Mouse (Mus musculus): ENCODE measurements around the gene Dnaaf5.

The Dnaaf5 gene

DNA sequence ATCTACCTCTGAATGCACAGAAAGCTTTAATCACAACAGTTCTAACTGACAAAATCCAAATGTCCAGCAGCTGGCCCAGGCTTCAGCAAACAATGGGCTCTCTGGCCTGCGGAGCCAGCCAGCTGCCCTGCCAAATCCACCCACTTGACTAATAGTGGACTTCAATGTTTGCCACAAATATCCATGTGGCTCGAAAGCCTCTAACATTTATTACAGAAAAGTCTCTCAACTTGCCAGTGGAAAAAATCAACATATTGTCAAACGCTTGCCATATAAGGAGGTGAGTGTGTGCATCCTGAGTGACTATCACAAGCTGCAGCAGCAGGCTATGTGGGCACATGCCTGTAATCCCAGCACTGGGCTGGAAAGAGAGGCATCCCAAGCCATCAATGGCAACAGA is 48.8 kb downstream of the Dnaaf5 start:
- DNase-seq (ENCODE audit: low spot score in 2 of 2) = no peak

DNA sequence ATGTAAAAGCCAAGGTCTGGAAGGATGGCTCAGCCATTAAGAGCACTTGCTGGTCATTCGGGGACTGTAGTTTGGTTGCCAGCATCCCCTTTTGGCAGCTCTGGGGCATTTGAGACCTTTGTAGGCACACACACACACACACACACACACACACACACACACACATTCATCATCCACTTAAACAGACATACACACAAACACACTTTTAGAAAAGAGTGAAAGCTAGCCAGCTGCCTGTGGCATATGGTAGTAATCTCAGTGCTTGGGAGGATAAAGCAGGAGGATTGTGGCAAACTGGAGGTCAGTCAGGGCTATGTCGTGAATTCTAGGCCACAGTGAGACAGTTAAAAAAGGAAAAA is 49.6 kb downstream of the Dnaaf5 start:
- no peak for DNase-seq (ENCODE audit: low spot score in 2 of 2)

DNA sequence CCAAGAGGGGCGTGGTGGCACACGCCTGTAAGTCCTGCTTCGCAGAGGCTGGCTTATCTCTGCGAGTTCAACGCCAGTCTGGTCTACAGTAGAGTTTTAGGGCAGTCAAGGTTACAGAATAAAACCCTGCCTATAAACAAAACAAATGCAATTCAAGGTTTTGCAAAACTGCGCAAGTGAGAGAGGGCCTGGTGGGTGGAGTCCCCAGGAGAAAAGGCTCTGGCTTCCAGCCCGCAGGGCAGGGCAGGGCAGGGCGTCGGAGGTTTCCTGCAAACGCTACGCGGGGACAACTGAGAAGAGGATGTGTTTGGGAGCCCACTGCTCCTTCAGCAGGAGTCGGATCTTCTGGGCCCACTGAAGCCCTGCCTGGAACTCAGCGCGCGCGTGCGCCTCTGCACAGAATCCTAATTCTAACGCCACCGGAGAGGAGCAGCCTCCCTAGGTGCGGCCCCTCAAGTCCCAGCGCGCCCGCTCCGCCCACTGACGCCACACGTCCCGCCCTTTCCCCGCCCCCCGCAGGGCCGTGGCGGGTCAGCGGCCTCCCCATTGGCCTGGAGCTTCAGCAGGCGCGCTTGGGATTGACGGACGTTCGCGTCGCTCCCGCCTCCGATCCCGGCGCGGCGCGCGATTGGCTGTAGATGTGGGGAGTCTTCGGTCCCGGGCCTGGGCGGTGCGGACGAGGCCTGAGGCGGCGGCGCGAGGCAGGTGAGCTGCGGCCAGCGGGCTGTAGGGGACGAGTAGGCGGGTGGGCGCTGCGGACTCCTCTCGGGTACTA is 50.2 kb downstream of the Dnaaf5 start, which contains the start of gene Sun1:
Gene Sun1 (plus strand): TSS at position 643 of the 775 bp plus-strand sequence.
- peak; percentile 97 to 99 for DNase-seq (ENCODE audit: low spot score in 2 of 2)

DNA sequence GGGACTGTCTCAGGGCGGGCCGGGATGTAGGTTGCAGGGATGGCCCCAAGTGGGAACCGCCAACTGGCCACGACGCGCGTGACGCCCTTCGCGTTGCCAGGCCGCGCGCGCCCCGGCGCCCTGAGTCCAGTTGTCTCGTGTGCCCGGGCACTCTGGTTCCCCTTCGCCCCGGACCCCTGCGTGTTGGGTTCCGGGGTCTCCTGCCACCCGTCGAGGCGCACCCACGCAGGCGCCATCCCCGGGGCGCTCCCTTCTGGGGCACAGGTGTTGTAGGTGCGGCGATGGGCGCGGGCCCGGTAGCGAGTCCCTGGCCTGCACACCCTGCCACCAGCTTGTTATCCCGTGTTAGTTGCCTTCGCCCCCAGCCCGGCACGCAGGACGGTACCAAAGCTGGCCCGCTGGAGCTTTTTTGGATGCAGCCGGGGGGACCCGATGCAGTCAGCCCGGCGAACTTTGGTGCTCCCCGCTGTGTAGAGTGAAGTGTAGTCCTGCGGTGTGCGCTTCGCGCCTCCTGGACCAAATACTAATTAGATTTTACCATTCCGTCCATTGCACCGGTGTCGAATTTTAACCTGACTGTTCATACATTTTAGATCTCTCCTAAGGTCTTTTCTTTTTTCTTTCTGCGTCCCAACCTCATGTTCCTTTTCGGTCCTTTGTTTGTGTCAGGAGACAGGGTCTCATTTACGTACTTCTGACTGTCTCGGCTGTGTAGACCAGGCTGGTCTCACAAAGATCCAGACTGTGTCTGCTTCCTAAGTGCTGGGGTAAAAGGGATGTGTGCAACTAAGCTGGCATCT is 50.9 kb downstream of the Dnaaf5 start:
- DNase-seq (ENCODE audit: low spot score in 2 of 2) = no peak

DNA sequence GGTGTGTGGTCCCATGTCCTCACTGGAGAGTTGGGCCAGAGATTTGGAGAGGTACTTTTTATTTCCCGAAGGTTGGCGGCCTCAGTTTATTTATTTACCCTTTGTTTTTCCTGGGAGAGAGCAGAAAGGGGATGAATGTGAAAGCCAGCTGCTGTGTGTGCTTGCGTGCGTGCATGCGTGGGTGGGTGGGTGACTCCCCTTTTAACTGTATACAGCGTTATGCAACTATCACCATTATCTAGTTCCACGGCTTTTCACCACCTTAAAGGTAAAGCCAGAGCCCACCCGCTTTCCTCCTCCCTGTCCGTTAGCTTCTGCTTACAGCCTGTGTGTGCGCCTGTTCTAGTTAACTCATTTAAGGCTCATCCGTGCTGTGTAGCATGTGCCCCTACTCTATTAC is 52.1 kb downstream of the Dnaaf5 start:
- no peak for DNase-seq (ENCODE audit: low spot score in 2 of 2)

DNA sequence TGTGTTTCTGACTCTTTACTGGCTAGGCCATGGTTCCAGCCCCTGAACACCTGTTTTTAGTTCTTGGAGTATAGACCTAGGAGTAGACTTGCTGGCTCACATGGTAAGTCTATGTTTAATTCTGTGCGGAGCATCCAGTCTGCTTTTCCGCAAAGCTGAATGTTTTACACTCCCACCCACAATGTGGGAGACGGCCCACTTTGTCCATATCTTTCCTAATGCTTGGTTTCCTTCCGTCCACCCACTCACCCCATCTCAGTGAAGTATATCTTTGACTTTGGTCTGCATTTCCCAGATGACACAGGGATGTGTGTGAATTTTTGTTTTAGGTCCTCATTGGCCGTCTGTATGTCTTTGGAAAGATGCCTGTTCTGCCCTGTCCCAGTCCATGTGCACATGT is 53.3 kb downstream of the Dnaaf5 start:
- DNase-seq (ENCODE audit: low spot score in 2 of 2) = peak in 1 of 2 experiments; percentile 66

DNA sequence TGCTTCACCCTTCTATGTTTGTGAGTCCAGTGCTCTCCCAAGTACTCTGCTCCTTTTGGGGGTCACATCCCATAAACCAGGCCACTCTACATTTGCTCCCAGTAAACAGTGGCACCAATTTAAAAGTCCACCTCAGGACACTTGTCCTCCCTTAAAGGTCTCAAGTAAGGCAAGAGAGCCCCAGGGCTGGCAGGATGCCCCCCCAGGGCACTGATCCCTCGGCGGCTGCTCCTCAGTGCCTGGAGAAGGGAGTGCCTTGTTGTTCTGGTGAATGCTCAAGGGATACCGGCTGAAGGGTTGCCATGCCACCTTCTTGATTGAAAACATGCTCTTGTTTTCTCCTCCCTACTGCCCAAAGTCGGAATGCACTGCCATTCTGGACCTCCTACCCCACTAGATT is 56.1 kb downstream of the Dnaaf5 start:
- DNase-seq (ENCODE audit: low spot score in 2 of 2) = no peak

DNA sequence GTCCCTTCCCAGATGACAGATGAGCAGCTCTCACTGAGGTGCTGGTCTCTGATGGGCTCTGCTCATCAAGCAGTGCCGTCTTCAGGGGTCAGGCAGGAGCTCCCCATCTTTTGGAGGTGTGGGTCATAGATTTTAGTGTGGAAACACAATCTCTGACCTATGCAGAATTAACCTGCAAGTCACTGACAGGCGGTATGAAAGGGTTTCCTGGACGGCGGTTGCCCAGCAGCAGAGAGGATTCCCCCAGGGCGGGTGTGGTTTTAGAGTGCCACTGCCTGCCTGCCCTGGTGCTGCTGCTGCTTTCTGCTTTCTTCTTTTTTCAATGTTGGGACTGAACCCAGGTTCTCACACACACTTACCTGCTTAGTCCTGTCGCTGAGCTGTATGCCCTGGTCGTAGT is 56.5 kb downstream of the Dnaaf5 start:
- DNase-seq (ENCODE audit: low spot score in 2 of 2) = no peak

DNA sequence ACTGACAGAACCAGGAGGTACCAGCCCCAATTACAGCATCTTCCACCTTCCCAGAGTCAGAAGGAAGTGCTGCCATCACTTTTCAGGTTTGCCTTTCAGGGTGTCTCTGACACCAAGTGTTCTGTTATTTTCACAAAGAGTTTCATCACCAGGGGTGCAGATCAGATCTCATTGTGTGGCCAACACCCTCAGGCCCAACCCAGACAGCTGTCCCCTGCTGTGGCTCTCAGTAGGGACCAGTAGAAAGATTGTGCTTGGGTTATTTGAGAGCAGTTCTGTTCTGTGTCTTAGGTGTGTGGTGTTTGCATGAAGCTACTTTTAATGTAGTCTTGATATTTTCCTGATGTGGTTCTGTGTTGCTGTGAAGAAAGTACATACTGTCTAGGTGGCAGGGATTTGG is 58.2 kb downstream of the Dnaaf5 start:
- no peak for DNase-seq (ENCODE audit: low spot score in 2 of 2)

DNA sequence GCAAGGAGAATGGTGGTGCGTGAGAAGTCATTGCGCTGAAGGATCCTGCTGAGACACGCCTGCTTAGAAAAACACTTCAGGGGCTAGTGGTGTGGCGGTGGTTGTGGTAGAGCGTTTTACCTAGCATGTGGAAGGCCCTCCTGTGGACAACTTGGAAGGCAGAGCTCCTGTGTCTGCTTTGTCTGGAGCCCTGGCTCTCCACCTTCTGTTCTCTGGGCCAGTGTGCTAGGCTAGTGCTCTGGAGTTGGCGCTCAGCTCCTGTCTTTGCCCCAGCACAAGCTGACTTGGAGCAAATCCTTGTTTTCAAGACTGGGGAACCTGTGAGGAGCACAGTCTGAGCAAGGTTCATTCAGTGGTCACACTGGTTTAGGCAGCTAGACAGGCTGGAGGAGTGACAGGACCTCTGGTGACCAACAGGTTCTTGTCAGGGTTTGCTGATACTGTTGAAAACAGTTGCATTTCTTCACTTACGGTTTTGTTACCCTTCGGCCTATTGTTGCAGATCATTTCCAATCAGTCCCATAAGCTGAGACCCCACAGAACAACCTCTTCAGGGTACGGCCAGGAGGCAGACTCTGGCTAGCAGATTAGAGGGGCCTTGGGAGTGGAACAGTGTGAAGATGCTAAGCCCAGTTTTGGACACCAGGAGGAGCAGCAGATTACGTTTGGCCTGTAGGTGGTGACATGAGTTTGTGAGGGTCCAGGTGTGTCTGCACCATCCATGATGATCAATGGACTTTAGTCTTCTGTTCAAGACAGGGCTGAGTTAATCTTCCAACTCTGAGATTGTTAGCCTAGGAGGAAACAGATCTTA is 59.1 kb downstream of the Dnaaf5 start:
- no peak for DNase-seq (ENCODE audit: low spot score in 2 of 2)

DNA sequence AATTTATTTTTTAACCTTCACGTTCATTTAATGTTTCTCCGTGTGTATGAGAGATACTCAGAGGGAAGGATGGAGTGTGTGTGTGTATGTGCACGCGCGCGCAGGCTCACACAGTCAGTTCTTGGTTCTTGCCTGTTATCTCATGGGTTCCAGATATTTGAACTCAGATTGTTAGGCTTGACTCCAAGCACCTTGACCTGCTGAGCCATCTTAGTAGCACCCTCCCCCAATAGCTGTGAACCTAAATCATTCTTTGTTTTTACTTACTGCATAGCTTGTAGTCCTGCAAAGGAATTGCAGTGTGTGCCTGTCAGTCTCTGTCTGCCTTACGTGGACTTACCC is 59.6 kb downstream of the Dnaaf5 start:
- no peak for DNase-seq (ENCODE audit: low spot score in 2 of 2)

DNA sequence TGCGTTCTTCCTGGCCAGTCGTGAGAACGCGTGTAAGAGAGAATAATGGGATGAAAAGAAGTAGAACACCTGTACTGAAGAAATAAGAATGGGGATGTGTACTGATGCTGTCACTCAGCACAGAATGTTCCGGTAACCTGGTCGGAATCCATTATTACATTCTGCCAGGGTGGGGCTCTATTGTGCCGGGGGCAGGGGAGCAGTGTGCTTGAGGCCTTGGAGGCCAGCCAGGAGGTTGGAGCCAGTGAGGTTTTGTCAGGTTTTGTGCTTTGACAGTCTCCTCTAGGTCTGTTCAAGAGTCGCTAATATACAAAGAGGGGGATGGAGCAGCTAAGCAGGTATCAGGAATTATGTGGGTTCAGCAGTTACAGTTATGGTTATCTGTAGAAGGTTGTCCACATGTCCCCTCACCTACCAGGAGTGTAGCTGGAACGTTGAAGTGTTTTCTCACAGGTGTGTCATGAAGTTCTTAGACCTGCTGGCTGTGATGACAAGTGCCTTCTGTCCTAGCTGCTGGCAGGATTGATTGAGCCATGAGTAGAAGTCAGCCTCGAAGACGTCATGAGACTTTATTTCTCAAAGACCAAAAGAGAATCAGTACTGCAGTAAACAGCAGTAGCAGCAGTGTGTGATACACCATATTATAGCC is 61.8 kb downstream of the Dnaaf5 start:
- DNase-seq (ENCODE audit: low spot score in 2 of 2) = no peak

DNA sequence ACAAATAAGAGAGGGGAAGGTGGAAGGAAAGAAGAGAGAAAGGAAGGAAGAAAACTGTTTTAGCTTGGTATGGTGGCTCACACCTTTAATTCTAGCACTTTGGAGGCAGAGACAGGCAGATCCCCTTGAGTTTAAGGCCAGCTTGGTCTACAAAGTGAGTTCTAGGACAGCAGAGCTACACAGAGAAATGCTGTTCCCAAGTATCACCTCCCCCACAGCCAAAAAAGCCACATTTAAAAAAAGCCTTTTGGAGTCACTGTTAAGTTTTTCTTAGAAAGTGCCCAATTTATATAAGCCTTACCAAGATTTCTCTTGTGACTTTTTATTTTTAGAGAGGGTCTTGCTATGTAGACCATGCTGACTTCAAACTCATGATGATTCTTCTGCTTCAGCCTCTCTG is 64.3 kb downstream of the Dnaaf5 start:
- DNase-seq (ENCODE audit: low spot score in 2 of 2) = peak in 1 of 2 experiments; percentile 68

DNA sequence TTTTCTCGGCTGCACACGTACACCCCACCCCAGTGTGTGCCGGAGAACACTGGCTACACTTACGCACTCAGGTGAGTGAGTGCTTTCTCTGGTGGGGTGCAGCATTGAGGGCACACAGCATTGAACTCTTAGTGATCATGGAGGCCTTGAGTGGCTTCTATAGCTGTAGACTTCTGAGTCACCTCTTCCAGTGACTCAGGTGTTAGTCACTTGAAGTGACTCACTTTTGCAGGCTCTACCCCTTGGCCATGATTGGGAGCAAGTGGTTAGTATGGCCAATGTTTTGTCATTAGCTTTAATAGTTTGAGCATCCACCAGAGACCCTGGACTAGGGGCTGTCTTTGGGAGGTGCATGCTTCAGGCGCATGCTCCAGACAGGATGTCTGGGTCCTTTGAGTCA is 65.2 kb downstream of the Dnaaf5 start:
- no peak for DNase-seq (ENCODE audit: low spot score in 2 of 2)

DNA sequence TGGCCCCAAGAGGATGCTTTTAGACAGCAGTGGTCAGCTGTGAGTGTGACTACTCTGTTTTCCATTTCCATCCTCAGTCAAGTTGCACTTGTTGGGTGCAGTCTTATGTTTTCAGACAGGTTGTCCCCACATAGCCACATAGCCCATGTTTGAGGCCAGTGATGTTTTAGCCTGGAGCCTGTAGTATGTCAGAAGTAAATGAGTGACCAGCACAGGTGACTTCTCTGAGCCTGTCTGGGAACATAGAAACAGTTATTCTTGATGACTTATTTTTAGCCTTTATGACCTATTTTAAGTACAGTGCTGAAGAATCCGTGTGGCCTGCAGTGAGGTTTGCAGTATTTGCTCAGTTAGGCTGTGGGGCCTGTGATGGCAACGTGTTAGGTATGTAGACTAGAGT is 66.1 kb downstream of the Dnaaf5 start:
- no peak for DNase-seq (ENCODE audit: low spot score in 2 of 2)

DNA sequence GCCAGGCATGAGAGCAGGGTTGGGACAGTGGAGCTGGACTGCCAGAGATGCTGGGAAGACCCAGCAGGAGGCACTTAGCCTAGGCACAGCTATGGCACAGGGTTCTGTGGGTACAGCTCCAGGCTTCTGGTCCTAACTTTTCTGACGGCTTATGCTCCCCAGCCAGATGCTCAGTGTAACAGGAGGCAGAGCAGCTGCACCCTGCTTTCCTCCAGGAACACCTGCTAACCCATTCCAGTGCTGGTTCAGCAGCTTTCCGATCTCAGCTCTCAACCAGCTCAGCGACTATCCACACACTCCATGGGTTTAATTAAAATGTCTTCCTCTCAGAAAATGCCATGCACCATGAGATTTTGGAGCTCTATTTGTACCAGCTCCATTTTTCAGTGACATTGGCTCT is 66.8 kb downstream of the Dnaaf5 start:
- DNase-seq (ENCODE audit: low spot score in 2 of 2) = no peak

DNA sequence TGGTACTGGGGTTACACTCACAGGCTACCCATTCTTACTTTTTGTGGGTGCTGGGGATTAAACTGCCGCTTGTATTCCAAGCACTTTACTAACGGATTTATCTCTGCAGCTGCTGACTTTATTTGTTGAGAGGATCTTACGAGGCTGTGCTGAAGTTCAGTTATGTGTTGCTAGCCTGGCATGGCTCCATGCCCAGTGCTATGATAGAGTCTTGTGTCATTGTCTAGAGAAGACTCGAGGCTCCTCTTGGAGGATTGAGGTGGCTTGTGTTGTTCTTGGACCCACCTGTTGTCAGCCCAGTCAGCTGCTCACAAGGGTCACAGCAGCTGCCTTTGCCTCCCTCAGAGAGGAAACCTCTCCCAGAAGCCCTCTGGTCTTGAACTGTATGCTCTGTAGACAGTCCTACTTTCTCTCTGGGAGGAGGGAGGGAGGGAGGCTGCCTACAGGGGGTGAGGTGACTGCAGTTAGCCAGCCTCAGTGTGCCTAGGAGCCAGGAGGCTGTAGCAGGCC is 70.0 kb downstream of the Dnaaf5 start:
- DNase-seq (ENCODE audit: low spot score in 2 of 2) = no peak

DNA sequence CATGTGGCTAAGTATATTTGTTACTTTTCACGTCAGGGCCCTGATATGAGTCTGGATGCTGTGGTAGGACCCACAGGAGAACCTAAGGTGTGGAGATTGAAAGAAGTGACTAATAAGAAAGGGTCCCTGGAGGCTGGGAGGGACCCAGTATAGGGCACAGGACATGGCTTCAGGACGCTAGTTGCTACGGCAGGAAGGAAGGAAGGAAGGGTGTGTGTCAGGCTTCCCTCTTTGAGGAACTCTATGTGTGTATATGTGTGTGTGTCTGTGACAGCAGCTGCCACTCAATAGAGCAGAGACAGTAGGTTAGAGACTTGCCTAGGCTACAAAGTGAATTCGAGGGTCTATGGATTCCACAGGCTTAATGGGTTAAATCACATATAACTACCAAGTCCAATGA is 70.6 kb downstream of the Dnaaf5 start:
- DNase-seq (ENCODE audit: low spot score in 2 of 2) = no peak

DNA sequence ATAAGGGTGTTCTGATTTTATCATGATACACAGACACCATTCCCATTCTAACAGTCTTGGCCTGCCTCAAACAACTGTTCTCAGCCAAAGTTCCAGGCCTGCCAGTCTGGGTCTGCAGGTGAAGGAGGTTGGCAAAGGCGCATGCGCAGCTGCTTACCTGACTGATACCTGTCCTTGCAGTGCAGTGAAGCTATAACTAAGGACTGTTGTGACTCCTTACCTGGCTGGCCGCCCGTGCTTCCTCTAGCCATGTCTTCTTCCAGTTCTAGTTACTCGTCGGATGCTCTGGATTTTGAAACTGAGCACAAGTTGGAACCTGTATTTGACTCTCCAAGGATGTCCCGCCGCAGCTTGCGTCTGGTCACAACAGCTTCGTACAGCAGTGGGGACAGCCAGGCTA is 73.3 kb downstream of the Dnaaf5 start:
- no peak for DNase-seq (ENCODE audit: low spot score in 2 of 2)

DNA sequence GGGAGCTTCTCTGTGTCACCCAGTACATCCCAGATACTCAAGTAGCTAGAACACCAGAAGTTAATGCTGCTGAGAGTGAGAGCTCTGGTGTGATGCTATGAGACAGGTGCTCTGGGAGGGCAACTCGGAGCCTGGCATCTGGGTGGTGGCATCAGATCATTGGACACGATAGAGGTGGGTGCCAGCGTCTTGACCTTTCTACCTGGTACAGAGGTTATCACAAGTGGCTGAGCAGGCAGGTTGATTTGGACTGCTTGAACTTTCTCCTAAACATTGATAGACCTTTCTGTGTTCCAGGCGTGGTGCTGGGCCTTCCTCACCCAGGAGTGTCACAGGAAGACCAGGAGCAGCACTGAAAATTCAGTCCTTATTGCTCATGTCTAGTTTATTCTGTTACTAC is 77.2 kb downstream of the Dnaaf5 start:
- DNase-seq (ENCODE audit: low spot score in 2 of 2) = no peak

DNA sequence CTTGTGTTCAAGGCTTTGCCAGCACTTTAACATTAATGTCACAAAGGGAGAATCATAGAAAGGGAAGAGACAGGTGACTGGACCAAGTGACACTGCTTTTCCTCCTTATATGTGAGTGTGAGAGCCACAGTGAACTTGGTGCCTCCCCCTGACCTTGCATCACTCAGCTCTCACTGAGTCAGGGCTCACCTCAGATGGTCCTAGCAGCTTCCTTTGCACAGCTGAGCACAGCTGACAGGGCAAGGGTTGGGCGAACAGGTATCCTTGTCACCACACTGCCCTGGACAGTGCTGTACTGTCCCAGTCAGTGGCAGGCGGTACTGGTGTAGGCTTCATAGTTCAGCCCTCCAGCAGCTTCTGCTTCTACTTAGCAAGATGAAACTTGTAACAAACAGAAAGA is 77.6 kb downstream of the Dnaaf5 start:
- DNase-seq (ENCODE audit: low spot score in 2 of 2) = no peak

DNA sequence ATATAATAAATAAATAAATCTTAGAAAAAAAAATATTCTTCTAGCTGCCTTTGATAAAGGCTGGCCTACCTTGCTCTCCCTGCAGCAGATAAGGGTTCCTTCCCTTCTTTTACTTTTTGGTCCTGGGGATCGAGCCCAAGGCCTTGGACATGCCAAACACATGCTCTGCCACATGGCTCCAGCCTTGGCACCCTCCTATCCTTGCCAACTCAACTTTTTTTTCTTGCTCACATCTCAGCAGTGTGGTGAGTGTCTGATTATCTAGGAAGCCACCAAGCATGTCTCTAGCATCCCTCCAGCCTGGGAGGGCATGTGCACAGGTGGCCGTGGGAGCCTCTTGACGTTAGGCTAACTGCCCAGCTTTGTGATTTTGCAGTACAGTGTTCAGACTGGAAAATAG is 78.3 kb downstream of the Dnaaf5 start:
- no peak for DNase-seq (ENCODE audit: low spot score in 2 of 2)
